Mouse (Mus musculus): Measurements from ENCODE around the gene Engase.
A peak's percentile ranks its signal among the peaks of the same experiment; 100 is the strongest.

The Engase gene

DNA sequence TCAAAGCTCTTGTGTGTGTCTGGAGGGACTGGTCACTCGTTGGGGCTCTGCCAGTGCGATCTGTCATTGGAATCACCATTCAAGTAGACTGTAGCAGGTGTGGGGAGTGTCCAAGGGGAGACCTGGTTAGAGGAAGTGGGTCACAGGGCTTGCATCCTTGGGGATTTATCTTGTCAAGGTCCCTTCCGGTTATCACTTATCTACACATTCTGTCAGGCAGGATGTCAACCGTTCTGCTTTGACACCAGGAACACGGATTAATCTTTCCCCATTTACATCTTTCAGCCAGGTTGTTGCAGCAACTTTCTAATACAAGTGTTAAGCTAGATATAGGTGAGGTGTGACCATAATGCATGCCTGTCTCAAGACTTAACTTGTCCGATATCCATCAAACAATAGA, 20.8 kb upstream of the Engase start:
- DNase-seq, result no peak

DNA sequence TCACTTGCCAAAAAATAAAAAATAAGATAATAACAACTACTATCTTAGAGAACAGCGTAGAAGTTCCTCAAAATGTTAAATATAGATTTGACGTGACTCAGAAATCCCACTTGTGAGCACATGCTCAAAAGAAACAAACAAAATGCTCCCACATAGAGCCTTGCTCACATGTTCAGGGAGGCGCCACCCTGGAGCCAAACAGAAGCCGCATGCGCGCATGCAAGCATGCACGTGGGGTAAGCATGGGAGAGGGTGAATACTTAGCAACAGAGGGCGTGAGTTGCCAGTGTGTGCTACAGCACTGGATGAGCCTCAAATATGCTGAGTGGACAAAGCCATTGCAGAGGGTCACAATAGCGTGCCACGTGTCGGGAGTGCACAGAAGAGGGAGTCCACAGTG, 19.7 kb upstream of the Engase start:
- DNase-seq, result no peak

DNA sequence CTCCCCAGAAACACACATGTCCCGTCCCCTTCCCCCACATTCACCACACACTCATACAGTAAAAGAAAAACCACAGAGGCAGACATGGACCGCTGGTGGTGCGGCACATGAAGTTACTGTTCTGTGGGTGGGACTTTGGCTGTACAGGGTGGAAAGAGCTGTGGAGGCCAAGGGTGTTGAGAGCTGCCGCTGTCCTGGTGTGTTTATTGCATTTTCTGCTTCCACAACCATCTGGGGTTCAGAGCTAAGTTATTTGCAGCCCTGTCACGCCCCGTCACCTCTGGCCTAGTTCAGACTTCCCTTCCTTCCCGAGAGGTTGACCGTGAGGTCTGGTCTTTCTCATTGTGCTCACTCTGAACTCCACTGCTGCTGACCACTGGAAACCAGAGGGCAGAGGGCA, 17.6 kb upstream of the Engase start:
- DNase-seq, result peak; percentile 61 to 77

DNA sequence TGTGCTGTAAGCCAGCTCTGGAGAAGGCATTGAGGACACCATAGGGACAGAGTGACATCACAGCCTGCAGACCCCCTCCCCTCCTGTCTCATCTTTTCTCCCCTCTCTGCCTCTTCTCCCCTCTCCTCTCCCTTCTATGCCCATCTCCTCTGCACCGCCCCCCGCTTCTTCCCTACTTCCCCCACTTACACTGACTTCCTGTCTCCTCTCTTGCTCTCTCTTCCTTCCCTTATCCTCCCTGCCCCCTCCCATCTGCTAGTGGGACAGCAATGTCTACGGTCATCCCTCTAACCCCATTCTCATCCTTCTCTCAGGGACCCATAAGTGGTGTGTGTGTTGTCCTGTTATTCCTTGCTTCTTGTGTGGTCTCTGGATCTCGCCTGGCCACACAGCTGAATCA, 17.1 kb upstream of the Engase start:
- no peak for DNase-seq

DNA sequence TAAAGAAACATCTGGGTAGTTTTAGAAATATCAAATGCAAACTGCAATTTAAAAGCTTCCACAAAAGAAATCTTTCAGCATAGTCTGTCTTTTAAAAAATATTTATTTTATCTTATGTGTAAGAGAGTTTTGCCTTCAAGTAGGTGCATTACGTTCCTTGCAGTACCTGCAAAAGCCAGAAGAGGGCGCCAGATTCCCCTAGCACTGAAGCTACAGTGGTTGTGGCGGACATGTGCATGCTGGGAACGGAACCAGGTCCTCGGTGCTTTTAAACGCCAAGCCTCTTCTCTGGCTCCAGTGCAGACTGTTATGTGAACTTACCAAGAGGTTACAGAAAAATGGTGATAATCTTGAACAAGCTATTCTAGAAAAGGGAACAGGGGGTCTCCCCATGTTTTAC, 16.3 kb upstream of the Engase start:
- DNase-seq, result peak in 1 of 2 experiments; percentile 38

DNA sequence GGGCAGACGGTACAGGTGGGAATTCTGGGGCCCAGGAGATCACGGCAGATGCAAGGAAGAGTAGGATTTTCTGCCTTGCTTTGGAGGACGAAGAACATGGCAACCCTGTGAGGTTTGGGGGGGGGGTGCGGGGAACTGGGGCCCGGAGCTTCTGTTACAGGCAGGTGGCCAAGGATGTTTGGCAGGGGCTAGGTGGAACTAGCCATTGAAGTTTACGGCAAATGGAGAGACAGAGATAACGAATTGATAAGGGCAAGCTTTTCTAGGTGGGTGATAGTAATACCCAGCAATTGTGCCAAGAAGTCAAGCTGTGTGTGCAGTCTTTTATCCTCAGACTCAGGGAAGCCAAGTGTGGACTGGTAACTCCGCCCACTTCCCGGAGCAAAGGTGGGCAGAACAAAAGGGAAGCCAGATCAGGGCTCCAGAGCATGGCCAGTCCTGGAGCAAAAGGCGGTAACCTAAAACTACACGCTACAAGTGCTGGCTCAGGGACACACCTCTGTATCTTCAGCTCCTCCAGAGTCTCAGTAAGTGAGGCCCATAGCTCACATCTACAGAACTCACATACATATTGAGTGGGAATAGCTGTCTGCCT, 9.1 kb upstream of the Engase start:
- DNase-seq, result peak in 1 of 2 experiments; percentile 53

DNA sequence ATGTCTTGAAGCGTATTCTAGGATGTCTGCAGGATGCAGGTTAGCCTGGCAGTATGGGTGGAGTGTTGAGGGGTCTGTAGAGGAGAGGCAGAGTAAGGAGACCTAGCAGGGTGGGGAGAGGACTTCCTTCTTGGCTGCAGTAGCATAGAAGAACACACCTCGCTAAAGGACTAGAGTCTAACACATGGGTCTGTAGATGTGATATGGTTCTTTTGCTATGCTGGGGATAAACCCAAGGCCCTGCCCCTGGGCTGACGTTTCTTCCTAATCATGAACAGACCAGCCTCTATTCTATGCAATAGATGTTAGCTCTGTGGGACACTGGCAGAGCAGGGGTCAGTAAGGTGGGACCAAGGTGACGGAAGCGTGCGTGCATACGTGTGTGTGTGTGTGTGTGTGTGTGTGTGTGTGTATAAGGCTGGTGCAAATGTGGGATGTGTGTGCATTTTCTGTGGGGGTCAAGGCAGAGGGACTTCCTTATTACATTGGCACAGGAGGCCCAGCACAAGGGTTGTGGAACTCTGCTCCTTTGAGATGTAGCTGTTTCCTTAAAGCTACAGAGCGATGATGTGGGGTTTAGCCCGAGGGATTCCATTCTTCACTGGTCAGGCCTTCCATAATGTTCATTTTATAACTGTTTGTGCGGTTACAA, 7.0 kb upstream of the Engase start:
- no peak for DNase-seq

DNA sequence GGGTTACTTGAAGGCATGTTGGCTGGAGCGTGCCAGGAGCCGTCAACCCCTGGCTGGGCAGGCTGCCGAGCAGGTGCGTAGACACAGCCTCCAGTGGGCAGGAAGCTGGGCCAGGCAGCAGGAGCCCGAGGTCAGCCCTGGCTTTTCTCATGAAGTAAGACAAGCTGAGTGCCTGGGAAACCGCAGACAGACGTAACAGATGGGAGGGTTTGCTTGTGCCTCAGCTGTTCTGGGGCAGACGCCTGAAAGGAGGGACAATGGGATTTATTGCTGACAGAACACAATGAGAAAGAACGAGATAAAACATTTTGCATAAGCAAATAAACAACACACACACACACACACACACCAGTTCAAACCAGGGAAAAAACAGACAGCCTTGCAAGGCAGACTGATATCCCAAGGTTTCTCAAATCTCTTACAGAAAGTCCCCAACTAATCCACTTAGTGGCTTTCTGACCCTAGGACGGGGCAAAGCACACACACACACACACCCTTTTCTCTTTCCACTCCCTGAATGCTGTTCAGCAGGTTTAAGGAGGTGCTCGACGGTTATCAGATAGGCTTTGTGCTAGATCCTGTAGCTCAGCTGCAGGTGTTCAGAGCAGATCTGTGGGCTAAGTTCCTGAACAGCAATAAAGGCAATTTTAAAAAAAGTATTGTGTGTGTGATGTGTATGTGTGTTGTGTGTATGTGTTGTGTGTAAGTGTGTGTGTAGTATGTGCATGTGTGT, 6.2 kb upstream of the Engase start:
- DNase-seq, result peak; percentile 66 to 75

DNA sequence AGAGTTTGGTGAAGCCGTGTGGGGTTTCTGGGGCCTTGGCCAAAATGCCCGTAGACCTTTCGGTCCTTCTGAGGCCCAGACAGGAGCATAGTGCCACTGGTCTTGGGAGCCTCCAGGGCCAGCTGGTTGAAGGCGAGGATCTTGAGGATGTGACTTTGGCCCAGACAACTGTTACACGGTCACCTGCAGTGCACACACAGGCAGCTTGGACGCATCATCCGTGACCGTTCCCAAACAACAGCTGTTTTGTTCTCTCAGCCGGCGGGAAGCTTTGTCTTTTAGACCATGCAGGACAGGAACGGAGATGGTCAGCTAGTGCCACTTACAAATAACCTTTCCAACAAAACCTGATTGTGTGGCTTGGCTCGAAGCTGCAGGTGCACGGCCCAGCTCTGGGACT, 5.0 kb upstream of the Engase start:
- DNase-seq, result peak; percentile 30 to 51

DNA sequence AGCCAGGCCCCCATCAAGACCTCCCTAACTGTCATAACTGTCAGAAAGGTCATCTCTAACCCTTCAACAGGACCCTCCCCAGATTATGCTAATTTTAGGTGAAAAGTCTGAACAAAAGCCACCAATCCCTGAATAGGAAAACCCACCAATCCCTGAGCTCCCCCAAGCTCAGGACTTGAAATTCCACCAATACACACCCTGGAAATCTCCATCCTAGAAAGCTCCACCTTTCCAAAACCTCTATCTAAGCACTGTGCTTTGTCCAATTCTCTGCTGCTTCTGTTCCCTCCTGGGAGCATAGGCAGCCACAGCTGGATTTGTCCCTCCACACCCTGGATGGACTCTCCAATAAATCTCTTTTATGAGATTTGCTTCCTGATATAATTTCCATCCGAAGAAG, 3.5 kb upstream of the Engase start:
- no peak for DNase-seq

DNA sequence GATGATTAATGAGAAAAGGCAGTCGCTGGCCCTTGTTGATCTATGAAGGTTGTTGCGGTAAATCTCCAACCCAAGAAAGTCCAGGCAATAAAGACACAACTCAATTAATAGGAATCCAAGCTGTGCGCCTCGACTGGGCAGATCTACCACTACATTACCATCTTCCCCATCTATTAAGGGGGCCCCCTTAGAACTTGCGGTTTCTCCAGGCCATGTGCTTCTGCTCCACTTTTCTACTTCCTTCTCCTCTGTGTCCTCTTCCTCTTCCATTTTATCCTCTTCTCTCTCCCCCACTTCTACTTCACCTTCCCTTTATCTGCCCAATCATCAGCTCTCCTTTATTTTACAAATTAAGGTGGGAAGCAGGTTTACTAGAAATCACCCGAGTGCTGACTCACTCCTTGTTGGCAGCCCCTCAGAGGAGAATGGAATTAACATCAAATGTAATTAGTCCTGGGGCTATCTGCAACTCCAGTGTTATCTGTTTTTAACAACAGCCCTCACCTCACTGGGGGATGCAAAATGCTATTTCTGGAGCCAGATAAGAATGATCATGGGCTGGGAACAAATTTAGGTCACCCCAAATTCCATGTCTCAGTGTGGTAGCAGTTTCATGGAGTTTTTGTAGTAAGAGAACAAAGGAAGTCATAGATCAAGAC, 2.7 kb upstream of the Engase start:
- DNase-seq, result no peak

DNA sequence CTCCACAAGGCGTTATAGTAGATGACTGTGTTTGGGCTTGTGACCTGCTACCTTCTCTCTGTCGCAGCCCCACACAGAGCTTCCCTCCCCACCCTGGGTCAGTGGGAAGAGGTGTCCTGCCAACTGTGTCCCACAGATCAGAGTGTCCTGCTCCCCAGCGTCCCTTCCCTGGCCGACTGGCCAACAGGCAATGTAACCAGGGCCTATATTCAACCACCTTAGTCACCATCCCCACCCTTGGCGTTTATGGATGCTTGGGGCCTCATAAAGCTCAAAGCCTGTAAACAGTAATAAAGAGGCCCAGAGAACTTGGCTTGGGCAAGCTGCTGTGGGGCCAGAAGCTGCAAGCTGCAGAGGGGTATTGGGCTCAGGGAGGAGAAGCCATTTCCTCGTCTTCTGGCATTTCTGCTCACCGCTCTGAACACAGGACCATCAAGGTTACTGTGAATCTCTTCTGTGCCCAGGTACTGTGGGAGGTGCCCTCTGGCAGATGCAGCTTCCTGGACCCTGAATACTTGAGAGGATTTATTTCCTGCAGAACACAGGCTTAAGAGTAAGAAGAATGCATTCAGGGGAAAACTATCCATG, 1.0 kb upstream of the Engase start:
- no peak for DNase-seq

DNA sequence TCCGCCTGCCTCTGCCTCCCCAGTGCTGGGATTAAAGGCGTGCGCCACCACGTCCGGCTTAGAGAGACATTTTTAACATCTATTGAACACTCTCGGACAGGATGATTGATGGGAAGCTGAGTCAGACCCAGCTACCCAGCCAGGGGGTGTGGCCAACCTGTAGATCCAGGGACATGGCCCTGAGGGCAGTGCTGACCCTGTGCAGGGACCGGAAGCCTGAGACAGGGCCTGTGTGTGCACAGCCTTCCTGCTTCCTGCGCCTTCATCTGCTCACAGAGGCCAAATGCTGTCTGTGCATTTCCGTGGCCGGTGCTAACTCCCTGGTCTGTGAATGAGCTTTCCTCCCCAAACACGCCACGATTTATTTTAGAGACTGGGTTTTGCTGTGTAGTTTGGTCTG, 3.1 kb downstream of the Engase start:
- peak; percentile 49 to 66 for DNase-seq

DNA sequence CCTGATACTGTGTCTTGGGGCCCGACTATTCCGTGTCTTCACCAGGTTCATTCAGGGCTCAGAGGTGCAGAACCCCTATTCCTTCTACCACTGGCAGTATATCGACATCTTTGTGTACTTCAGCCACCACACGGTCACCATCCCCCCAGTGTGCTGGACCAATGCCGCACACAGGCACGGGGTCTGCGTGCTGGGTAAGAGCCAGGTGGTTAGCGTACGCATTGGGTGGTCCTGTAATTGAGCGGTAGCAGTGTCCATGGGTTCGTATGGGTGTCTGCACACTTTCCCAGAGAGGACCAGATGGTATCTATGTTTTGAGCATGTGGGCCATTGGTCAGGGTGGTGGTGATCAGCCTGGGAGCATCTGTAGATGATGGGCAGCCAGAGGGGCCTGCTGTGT, 4.6 kb downstream of the Engase start:
- no peak for DNase-seq

DNA sequence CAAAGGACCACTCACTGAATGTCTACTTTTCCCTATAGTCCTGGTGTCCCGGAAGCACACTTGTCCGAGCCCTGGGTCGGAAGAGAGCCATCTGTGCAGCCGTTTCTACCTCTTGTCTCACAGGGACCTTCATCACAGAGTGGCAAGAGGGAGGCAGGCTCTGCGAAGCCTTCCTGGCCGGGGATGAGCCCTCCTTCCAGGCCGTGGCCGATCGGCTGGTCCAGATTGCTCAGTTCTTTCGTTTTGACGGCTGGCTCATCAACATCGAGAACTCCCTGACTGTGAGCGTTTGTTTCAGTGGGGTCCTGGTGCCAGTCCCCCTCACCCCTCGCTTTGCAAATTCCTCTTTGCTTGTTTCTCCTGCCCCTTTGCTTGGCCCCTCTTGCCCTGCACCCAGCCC, 5.1 kb downstream of the Engase start:
- DNase-seq, result no peak

DNA sequence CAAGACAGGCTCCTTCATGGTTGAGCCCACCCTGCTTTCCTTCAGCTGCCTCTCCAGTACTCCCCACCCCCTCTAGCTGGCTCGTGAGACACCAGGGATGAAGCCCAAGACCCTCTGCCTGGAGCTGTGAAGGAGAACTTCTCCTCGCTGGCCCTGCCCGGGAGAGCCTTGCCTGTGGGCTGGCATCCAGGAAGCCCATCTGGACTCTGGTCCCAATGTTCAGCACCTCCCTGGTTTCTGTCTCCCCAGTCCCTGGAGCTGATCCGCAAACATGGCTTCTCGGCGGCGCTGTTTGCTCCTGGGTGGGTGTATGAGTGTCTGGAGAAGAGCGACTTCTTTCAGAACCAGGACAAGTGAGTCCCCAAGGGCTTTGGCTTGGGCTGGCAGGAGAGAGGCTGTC, 7.5 kb downstream of the Engase start:
- no peak for DNase-seq

DNA sequence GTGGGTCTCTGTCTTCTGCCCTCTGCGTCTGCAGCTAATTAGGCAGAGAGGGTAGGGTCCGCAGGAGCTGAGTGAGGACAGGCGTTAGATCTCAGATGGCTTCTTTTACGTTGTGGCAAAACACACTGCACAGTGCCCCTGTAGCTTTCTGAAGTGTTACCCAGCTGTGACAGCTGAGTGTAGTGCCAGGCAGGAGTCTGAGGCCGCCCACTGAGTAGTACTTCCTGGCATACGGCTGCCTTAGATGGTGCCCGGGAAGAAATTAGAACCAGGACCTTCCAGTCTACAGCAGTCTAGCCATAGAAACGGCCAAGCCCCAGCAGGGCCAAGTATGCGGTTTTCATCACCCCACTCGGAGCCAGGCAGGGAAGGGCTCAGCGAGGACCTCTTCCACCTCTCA, 8.7 kb downstream of the Engase start:
- DNase-seq, result no peak

DNA sequence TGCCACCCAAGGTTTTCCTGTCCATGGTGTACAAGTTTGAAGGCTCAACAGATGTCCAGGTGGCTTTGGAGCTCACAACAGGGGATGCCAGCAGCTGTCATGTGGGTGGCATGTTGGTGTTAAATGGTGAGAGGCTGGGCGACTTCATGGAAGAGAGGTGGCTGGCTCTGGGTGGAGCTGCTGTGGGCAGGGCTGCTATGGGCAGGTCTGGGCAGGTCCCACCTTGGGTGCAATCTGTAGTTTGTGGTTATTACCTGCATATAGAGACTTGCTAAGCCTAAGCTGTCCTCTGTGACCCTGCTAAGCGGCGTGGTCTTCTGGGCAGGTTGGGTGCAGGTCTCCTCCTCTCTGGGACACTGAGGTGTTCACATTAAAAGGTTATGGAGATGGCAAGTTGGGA, 9.2 kb downstream of the Engase start:
- no peak for DNase-seq

DNA sequence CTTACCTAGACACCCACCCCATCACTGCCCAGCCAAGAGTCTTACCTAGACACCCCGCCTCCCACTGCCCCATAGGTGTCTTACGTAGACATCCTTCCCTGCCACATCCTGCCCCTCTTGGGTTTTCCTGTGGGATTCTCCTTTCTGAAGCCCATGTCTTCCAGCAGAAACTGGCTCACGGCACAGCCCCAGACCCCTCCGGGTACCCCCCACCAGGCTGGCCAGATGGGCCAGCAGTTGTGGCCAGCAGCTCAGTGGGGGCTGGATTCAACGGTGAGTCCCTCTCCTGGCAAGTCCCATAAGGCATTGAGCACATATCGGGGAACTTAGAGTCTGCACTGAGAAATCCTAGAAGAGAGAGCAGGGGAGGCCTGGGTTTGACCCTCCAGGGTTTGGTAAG, 9.7 kb downstream of the Engase start:
- DNase-seq, result no peak

DNA sequence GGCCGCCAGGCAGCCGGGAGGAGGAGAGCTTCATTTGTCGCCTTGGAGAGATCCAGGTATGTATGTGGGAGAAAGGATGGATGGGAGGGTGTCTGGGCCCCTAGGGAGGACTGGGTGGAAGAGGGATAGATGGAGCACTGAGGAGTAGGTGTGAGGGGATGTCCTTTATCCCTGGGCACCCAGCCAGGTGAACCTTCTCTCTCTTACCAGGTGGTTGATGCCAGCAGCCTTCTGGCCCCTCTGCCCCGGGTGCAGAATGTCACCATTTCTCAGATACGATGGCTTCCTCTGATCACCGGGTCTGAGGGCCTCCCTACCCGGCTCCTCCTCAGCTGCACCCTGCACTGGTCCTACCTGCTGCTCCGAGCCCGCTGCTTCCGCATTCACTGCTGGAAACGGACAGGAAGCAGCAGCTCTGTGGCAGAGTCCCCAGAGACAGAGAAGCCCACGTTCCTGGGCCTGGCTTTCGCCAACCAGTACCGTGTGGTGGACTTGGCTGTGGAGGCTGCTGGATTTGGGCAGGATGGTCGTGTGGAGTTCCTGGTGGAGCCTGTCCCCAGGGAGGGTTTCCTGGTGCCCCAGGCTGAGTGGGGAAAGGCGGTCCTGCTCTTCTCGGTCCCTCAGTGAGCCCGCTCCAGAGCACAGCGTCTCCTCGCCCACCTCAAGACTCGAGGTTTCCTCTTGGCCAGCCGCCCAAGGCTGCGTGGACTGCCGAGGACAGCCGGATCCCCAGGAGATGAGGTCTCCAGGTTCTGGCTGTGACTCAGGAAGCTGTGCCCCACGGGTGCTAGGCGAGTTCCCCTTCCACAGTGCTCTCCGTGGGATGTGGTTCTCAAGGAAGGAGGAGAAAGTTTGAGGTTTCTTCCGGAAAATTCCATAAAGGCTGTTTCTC, 10.5 kb downstream of the Engase start:
- peak in 1 of 2 experiments; percentile 35 for DNase-seq

DNA sequence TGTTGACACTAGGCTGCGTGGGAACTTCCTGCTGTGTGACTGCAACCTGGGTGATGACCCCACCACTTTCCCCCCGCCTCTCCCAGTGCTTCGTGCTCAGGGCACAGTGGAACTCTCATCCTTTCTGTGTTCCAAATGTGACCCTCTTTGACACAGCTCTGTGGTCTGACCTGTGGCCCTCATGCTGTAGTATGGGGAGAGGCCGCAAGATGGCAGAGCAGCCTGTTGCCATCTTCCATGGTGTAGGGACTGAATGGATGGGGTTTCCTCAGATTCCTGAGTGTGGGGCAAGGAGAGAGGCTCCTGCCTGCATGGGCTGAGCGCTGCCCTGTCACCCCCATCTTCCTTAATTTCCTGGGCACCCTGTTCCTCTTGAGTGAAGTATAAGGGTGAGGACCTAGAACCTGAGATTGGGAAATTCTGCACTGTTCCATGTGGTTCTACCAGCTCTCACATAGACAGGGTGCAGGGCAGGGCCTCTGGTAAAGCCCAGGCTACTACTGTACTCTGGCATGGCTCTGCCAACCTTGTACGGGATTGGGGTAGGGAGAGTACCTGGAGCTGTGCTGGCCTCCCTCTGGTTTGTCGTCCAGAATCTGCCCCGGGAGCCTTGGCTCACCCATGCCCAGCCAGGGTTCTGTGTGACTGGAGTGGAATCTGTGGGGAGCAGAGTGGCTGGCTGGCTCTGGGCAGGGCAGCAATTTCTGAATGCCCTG, 11.7 kb downstream of the Engase start:
- DNase-seq, result peak; percentile 53 to 62

DNA sequence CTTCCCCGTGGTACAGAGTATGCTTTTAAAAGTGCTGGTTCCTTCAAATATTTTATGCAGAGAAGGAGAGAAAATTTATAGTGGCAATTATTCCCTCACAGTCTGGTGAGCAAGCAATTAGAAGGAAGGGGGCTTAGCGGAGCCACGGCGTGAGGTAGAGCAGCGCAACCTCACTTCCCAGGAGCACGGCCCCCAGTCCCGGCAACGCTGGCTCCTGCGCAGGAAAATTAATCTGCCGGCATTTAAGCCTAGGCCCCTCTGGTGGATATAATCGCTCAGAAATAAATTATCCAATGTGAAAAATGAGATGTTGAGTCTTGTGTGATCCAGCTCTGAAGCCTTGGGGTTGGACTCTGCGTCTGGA, 12.3 kb downstream of the Engase start:
- DNase-seq, result no peak
